Mouse (Mus musculus): Measurements from ENCODE around the gene Cacng8. TPM values are rescaled to one million over a fixed set of nuclear protein-coding genes. Genes with fewer than 3 reads are reported as not detected.

Gene Cacng8
- polyA plus RNA-seq, 1 experiment from 2014 or later: 0.73 TPM

DNA sequence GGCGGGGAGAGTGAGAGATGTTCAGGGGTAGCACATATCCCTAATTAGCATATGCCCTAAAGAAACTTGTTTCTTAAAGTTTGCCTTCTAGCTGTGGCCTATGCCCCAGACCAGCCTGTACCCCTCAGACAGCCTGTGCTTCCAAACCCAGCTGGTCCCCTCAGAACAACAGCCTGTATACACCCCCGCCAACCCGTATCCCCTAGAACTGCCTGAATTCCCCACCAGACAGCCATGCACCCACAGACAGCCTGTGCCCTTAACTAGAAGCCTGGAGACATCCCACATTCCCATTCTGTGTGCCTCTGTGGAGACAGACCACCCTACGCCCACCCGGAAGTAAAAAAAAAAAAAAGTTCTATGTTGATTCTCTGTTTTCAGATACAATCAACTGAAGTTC, 34.7 kb downstream of the Cacng8 start:
- no peak for DNase-seq (ENCODE audit: low spot score)

DNA sequence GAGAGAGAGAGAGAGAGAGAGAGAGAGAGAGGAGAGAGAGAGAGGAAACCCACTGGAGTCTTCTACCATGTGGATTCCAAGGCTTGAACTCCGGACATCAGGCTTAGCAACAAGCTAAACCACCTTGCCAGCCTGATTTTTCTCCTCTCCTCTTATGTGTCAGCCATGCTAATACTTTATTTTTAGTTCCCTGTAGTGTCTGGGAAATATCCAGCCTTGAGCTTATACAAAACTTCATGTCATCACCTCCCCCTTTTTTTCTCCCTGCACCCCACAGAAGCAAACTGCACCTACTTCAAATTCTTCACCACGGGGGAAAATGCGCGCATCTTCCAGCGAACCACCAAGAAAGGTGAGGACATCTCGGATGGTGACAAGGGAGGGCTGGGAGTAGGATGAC, 39.7 kb downstream of the Cacng8 start:
- DNase-seq (ENCODE audit: low spot score): no peak

DNA sequence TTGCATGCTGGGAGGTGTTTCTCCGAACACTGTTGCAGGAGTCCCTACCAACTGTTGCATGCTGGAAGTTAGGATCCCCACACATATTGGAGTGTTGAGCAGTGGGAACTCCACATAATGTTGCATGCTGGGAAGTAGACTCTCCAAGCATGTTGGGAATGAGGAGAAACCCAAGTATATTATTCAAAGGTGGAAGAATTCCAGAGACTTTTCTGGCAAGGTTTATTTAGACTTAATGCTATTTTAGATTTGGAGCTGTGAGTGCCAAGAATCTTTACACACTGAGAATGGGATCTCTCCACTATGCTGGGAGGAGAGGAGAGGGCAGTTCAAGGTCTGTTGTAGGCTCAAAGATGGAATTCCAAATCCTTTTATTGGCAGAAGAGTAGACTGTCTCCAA, 41.6 kb downstream of the Cacng8 start:
- DNase-seq (ENCODE audit: low spot score): no peak

- DNase-seq (ENCODE audit: low spot score): no peak
Measured at GRCm38 (mm10) chr7:3437941-3438340, 47.5 kb downstream of the Cacng8 start.

GRCm38 (mm10) chr7:3439984-3440383, 49.5 kb downstream of the Cacng8 start:
- no peak for DNase-seq (ENCODE audit: low spot score)

DNA sequence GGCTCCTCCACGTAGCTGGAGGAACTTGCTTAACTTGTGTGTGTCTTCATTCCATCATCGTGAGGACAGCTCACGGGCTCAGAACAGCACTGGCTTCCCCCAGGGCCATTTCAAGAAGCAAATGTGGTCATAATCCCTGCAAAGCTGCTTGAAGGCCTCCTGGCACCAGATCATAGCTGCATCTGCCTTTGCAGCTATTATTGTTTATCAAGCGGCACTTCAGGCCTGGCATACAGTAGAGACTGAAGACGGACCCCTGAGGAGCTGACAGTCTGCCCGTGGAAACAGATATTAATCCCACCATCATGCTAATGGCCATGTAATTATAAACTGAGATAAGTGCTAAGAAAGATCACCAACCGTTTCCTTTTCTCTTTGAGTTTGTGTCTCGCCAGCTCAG, 50.0 kb downstream of the Cacng8 start:
- DNase-seq (ENCODE audit: low spot score): no peak

- peak; percentile 2 for DNase-seq (ENCODE audit: low spot score)
Measured at GRCm38 (mm10) chr7:3442476-3443062, 52.1 kb downstream of the Cacng8 start.

DNA sequence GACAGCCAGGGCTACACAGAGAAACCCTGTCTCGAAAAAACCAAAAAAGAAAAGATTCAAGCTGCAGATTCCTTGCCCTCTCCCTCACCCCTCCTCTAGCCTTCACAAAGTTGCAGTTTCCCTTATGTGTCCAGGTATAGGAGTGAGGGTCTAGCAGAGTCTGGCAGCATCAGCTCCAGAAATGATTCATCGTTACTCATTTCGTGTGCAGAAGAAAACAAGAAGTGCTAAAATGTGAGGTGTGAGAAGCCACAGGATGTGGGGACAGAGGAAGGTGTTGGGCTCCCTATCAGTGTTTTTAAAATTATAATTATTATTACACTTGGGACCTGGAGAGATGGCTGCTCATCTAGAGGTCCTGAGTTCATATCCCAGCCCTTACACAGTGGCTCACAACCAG, 54.2 kb downstream of the Cacng8 start:
- no peak for DNase-seq (ENCODE audit: low spot score)

GRCm38 (mm10) chr7:3446584-3446983, 56.1 kb downstream of the Cacng8 start:
- DNase-seq (ENCODE audit: low spot score): no peak

- no peak for DNase-seq (ENCODE audit: low spot score)
Measured at GRCm38 (mm10) chr7:3447026-3447425, 56.5 kb downstream of the Cacng8 start.

GRCm38 (mm10) chr7:3448737-3449454, 58.4 kb downstream of the Cacng8 start:
- DNase-seq (ENCODE audit: low spot score): peak; percentile 33

DNA sequence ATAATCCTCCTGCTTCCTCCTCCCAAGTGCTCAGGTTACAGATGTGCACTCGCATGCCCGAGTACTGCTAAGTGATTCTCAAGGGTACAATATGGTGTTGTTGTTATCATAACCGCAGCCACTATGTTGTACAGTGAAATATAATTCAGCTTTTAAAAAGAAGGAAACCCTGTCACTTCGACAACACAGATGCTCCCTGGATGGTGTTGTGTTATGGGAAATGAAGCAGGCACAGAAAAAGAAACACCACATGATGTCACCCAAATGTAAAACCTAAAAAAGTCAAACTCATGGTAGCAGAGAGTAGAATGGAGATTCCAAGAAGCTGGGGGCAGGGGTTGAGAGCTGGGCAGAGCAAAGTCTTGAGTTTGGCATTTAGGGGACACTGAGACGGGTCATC, 60.2 kb downstream of the Cacng8 start:
- DNase-seq (ENCODE audit: low spot score): no peak

- DNase-seq (ENCODE audit: low spot score): no peak
Measured at GRCm38 (mm10) chr7:3451161-3451560, 60.7 kb downstream of the Cacng8 start.

DNA sequence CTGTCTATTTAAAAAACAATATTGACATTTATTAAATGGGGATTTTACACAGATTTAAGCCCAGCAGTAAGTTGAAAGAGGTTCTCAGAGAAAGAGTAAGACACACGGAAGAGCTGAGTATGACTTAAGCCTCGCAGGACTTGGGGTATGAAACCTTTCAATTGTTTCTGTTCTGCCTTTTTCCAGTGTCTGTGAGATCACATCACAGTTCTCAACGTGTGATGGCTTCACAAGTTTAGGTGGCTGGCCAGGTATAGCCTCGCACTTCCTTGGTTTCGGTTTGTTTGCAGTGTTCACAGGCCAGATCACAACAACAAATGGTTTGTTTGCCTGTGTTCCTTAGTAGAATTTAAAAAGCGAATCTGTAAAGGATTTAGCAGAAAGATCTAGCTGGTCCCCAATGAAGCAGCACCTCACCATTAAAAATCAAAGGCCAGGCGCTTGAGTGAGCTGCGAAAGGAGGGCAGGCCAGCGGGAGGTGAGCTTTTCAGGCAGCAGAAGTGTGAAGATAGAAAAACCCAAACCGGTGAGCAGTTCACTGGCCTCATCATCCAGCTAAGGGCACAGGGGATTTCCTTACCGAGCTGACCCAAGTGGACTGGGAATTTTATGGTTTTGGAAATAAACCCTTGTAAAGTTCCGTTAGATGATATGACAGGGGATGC, 62.5 kb downstream of the Cacng8 start:
- DNase-seq (ENCODE audit: low spot score): no peak

- DNase-seq (ENCODE audit: low spot score): no peak
Measured at GRCm38 (mm10) chr7:3453486-3454183, 63.2 kb downstream of the Cacng8 start.

- DNase-seq (ENCODE audit: low spot score): no peak
Measured at GRCm38 (mm10) chr7:3457111-3457840, 66.8 kb downstream of the Cacng8 start.

GRCm38 (mm10) chr7:3457841-3458217, 67.3 kb downstream of the Cacng8 start:
- DNase-seq (ENCODE audit: low spot score): no peak

GRCm38 (mm10) chr7:3460261-3460660, 69.8 kb downstream of the Cacng8 start:
- no peak for DNase-seq (ENCODE audit: low spot score)

- DNase-seq (ENCODE audit: low spot score): no peak
Measured at GRCm38 (mm10) chr7:3463306-3463705, 72.8 kb downstream of the Cacng8 start.

Data from thymus, postnatal 0 days (tissue).